Mouse (Mus musculus) testis, adult 2 months (tissue): Measurements from ENCODE around the gene Mmp15. TPM values are rescaled to one million over a fixed set of nuclear protein-coding genes. Genes with fewer than 3 reads are reported as not detected.

ENCODE experiments used
- H3K27ac ChIP-seq: fragments of 200-500 bp; 2 replicates; pipeline ENCODE4 v1.5.1; 2012; ENCODE audit warnings: low read depth, low read length; ENCODE audit not compliant: control insufficient read depth, insufficient read depth
- H3K27me3 ChIP-seq: fragments of 200-500 bp; 2 replicates; pipeline ENCODE4 v1.6.1; 2012; ENCODE audit warnings: mild to moderate bottlenecking, low read length, moderate library complexity; ENCODE audit not compliant: control insufficient read depth, insufficient read depth
- H3K36me3 ChIP-seq: fragments of 200-500 bp; 2 replicates; pipeline ENCODE4 v1.6.1; 2012; ENCODE audit warnings: mild to moderate bottlenecking, low read length; ENCODE audit not compliant: control insufficient read depth, insufficient read depth
- H3K4me1 ChIP-seq: fragments of 200-500 bp; 2 replicates; pipeline ENCODE4 v1.6.1; 2012; ENCODE audit warnings: low read length; ENCODE audit not compliant: control insufficient read depth, insufficient read depth
- H3K4me3 ChIP-seq: fragments of 200-500 bp; 2 replicates; pipeline ENCODE4 v1.5.1; 2012; ENCODE audit warnings: low read depth, mild to moderate bottlenecking, low read length, moderate library complexity, mixed read lengths; ENCODE audit not compliant: control insufficient read depth
- CTCF ChIP-seq: fragments of 200-500 bp; IDR thresholded peaks from 2 replicates; pipeline ENCODE4 v1.5.1; 2012; ENCODE audit warnings: low read depth, mild to moderate bottlenecking, inconsistent platforms, low read length, moderate library complexity; ENCODE audit not compliant: control insufficient read depth, insufficient read depth, insufficient replicate concordance
- POLR2A ChIP-seq: fragments of 200-500 bp; IDR thresholded peaks from 2 replicates; pipeline ENCODE4 v1.6.1; 2012; ENCODE audit warnings: low read depth, mild to moderate bottlenecking, inconsistent platforms, low read length, moderate library complexity; ENCODE audit not compliant: control insufficient read depth
- polyA plus RNA-seq: library from polyadenylated mRNA; depleted of rRNA; stranded (reverse); fragments of >200 nt; gene quantifications from 2 replicates; pipeline ENCODE4 v1.2.3, GENCODE M21; 2012

The Mmp15 gene
- polyA plus RNA-seq, 1 experiment = 0.23 TPM

DNA sequence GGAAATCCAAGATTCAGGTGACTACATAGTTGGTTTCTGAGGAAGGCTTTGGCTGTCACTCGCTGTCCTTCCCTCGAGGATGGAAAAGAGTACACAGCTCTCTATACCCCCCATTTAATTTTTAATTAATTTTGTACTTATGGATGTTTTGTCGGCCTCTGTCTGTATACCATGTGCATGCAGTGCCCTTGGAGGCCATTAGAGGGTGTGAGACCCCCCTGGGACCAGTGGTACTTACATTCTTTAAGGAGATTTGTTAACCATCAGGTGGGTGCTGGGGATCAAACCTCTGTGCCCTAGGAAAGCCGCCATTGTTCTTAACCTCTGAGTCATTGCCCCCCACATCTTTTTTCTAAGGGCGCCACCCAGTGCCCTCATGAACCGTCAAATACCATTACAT lies 7.4 kb upstream of the Mmp15 start:
- H3K27me3 ChIP-seq = no peaks in the 10 kb centered on the region
- H3K36me3 ChIP-seq = no peaks in the 10 kb centered on the region; the same call in none of the 2 replicates
- TF ChIP-seq CTCF = no peak
- no peak for TF ChIP-seq POLR2A
- H3K27ac ChIP-seq = no peak overlapping the region
- H3K4me3 ChIP-seq = peak overlapping the region; percentile 9; the same call in 1 of the 2 replicates
- H3K4me1 ChIP-seq = peaks cover 11% of the 10 kb centered on the region

DNA sequence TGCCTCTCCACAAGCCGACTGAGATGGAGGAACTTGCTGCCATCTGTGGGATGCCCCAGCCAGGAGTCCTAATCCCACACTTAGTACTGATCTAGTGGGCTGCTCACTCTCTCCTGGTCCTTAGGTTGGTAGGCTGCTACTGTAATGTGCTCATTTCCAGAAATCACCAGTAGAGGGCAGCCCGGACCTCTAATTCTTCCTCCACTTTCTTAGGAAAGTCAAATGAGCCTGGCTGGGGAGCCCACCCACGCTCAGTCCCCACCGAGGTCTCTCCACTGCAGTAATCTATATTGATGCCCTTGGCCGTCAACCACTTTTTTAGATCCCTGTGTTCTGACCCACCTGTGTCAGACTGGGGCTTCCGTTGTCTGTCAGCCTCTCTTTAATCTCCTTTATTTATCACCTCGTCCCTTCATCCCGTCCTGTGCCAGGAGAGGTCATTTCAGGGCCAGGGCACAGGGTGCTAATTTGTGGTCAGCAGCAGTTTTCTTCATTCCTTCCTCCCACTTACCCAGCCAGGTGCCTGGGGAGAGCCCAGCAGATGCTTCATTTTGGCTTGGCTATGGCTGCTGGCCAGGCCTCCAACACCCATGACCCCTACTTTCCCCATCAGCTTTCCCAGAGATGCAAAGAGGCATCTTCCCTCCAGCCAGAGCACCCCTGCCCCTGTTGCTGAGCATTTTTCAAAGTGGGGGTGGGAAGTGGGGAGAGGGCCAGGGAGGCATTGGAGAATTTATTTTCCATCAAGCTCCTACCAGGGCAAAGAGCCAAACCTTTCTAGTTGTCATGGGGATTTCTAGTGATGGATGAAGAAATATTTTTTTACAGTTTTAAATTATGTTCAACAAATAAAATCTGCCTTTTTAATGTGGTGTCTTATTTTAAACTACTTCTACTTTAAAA lies 5.2 kb upstream of the Mmp15 start:
- no peak for TF ChIP-seq CTCF
- TF ChIP-seq POLR2A = no peak
- no peaks in the 10 kb centered on the region for H3K27me3 ChIP-seq
- H3K27ac ChIP-seq = no peak overlapping the region
- peaks cover 14% of the 10 kb centered on the region for H3K4me1 ChIP-seq
- H3K4me3 ChIP-seq = peak overlapping the region; percentile 39
- no peaks in the 10 kb centered on the region; the same call in none of the 2 replicates for H3K36me3 ChIP-seq

DNA sequence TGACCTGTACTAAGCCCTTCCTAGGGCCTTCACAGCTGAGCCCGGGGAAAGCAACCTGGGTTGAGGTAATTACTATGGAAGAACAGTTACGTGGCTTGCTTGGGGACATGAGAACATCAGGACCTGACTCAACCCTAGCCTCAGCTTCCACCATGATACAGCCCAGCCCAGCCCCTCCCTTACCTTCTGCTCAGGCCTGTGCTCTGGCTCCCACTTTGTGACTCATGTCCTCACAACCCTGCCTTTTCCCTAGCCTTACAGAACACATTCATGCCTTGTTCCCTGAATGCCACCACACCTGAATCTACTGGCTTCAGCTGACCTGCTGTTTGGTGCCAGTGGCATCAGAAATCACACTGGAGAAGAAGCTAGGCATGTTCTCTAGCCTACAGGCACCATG lies 3.7 kb upstream of the Mmp15 start:
- H3K4me3 ChIP-seq = no peak overlapping the region

DNA sequence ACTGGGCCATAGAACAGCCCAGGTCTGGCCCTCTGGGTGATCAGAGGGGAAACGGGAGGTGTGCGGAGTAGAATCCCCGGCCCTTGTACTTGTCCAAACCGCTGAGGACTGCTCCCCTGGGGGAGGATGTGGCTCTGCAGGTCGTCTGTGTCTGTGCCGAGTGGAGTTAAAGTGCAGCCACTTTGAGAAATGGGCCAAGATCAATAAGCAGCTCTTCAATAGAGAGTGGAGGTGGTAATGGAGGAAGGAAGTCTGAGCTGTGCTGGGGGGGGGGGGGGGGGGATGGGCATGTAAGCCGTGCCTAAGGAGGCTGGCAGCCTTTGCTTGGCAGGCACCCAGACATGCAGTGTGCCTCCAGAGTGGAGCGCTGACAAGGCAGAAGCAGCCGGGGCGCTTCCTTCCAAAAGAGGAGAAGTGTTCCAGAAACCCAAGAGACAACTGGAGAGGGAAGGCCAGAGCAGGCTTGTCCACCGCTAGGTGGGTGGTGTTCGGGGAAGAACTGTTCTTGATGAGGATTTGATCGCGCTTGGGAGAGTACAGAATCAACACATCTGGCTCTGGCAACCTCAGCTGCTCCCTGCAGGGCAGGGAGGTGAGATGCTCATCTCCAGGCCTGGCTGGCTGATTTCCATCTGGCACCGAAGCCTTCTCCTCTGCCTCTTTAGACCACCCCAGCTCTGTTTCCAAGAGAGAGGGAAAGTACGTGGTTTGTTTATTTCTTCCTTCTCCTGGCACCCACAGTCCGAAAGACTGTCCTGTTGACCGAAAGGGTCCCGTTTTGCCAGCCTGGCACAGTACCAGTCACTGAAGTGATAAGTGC lies 3.0 kb upstream of the Mmp15 start:
- Histone ChIP-seq H3K4me3 (no peak overlapping the region), H3K27ac (no peak overlapping the region), H3K4me1 (peaks cover 22% of the 10 kb centered on the region), H3K27me3 (no peaks in the 10 kb centered on the region), H3K36me3 (no peaks in the 10 kb centered on the region; the same call in none of the 2 replicates)
- TF ChIP-seq POLR2A (no peak), CTCF (no peak)

More for the DNA sequence above, 3.7 kb upstream of the Mmp15 start:
- TF ChIP-seq CTCF (no peak), POLR2A (no peak)
- H3K4me1 ChIP-seq = peaks cover 22% of the 10 kb centered on the region
- H3K27ac ChIP-seq = no peak overlapping the region
- no peaks in the 10 kb centered on the region for H3K27me3 ChIP-seq
- H3K36me3 ChIP-seq = no peaks in the 10 kb centered on the region; the same call in none of the 2 replicates

DNA sequence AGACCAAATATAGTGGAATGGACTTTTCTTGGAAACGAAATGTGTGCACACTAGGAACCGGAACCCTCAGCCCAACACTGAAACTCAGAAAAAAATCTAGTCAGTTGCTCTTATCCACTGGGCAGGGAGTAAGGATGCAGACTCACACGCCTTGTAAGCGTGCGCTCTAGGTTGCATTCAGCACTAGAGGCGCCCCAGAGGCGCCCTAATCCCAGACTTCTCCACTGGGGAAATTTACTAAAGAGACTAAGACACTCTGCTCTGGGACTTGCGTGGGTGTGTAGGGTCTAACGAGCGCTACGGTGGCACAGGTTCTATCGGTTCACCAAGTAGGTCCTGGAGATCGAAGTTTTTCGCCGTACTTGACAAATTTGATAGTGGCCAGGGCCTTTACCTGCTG lies 607 bp upstream of the Mmp15 start:
- no peak for TF ChIP-seq POLR2A
- no peak for TF ChIP-seq CTCF
- H3K36me3 ChIP-seq = no peaks in the 10 kb centered on the region; the same call in 1 of the 2 replicates
- no peak overlapping the region for H3K4me3 ChIP-seq
- no peaks in the 10 kb centered on the region for H3K27me3 ChIP-seq
- H3K4me1 ChIP-seq = peaks cover 11% of the 10 kb centered on the region
- no peak overlapping the region for H3K27ac ChIP-seq

DNA sequence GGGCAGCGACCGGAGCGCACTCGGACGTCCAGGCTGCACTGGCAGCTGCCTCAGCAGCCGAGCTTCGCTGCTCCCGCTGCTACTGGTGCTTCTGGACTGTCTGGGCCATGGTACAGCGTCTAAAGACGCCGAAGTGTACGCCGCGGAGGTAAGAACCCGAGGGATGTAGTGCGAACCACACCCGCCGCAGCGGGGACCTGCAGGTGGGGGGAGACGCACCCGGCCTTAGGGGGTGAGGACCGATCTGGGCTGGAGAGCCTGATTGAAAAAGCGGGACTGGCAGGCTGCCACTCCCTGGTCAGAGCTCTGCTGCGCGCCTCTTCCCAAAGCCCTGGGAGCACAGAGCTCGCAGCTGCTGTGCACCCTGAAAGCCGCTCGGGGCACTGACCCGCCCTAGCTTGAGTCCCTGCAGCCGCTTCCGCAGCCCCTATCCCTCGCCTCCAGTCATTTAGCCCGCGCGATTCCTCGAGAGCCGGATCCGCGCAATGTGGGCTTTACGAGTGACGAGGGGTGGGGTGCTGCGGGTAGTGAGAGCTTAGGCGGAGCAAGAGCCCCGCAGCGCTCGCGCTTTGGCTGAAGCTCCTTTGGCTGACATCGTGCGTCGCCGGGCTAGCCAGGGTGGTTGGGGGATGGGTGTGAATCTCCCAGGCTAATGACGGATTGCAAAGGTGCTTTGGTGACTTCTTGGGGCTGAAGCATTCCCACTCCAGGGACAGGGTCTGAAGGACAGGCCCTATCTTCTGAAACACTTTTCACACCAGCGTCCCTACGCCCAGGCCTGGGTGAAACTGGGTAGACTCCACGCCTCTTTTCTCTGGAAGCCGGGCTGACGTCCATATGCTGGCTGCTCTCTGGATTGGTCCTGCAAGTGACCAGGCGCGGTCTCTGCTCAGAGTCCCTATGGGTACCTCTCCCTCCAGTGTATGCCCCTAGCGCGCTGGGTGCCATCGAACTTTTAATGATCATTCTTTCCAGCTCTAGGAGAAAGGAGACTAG lies 1.1 kb downstream of the Mmp15 start:
- Histone ChIP-seq H3K36me3 (no peaks in the 10 kb centered on the region), H3K27ac (no peak overlapping the region), H3K4me3 (peak overlapping the region; percentile 18), H3K27me3 (no peaks in the 10 kb centered on the region), H3K4me1 (peaks cover 11% of the 10 kb centered on the region)
- TF ChIP-seq POLR2A (no peak), CTCF (no peak)
